Mouse (Mus musculus) myocyte (in vitro differentiated cells): ENCODE measurements around the gene Sap30bp.

Experiments
- POLR2A ChIP-seq: IDR thresholded peaks from one replicate; pipeline ENCODE4 v1.6.1; 2011; ENCODE audit warnings: low read depth, mild to moderate bottlenecking, control low read depth, moderate library complexity; ENCODE audit not compliant: insufficient read length
- POLR2AphosphoS2 ChIP-seq: IDR thresholded peaks from one replicate; pipeline ENCODE4 v1.6.1; 2011; ENCODE audit warnings: low read depth, control low read depth; ENCODE audit not compliant: insufficient read length
- USF1 ChIP-seq: IDR thresholded peaks from one replicate; pipeline ENCODE4 v1.6.1; 2011; ENCODE audit warnings: low read depth, mild to moderate bottlenecking, control low read depth, moderate library complexity

- TF ChIP-seq POLR2A (no peak), USF1 (no peak), POLR2AphosphoS2 (no peak)
Measured at GRCm38 (mm10) chr11:115992098-115992497, 59.0 kb downstream of the Sap30bp start.
